Mouse (Mus musculus) heart, adult 8-10 months (tissue): Measurements from ENCODE around the gene Gnb4. TPM values are rescaled to one million over a fixed set of nuclear protein-coding genes. Genes with fewer than 3 reads are reported as not detected.

Experiments
- total RNA-seq, 4 experiments: library from RNA; stranded (reverse); gene quantifications; 2 replicates each; pipeline ENCODE4 v1.2.4; 2022

The Gnb4 gene
- total RNA-seq, 4 experiments from 2014 or later: 6.9 to 14.1 (median 10.9) TPM

Other genes with a start within 250 kb of the Gnb4 start
- 10 to 100 TPM; 42.2 to 50.1 (median 45.1) TPM for gene Pik3ca, start 218.9 kb downstream of the Gnb4 start, total RNA-seq
- not detected for gene Kcnmb3, start 124.4 kb downstream of the Gnb4 start, total RNA-seq
- 10 to 100 TPM; 21.3 to 30.0 (median 25.8) TPM for gene Zfp639, start 106.3 kb downstream of the Gnb4 start, total RNA-seq
- gene Mfn1, start 87.1 kb downstream of the Gnb4 start, total RNA-seq: 100 to 1,000 TPM; 446 to 480 (median 447) TPM
- gene Actl6a, start 89.7 kb upstream of the Gnb4 start, total RNA-seq: 10 to 100 TPM; 17.3 to 26.9 (median 20.3) TPM
- gene Ndufb5, start 120.4 kb upstream of the Gnb4 start, total RNA-seq: 100 to 1,000 TPM; 836 to 865 (median 854) TPM
- 10 to 100 TPM; 30.1 to 41.5 (median 36.4) TPM for gene Mrpl47, start 121.0 kb upstream of the Gnb4 start, total RNA-seq
- gene Usp13, start 201.0 kb upstream of the Gnb4 start, total RNA-seq: 100 to 1,000 TPM; 207 to 235 (median 219) TPM